Mouse (Mus musculus) embryonic facial prominence, embryonic 12.5 days (tissue): Measurements from ENCODE around the gene Syt7. TPM values are rescaled to one million over a fixed set of nuclear protein-coding genes. Genes with fewer than 3 reads are reported as not detected.

Experiments used
- ATAC-seq: fragments of 200-750 bp; cut with Nextera tagmentation; 2 replicates; pipeline ENCODE4 v1.8.0; 2017; ENCODE audit not compliant: insufficient number of reproducible peaks, insufficient read depth, low FRiP score, low TSS enrichment
- H3K27ac ChIP-seq: fragments of 300-500 bp; sonication (generic); 2 replicates; pipeline ENCODE4 v1.5.1; 2016; ENCODE audit warnings: mild to moderate bottlenecking
- H3K27me3 ChIP-seq: fragments of 300-500 bp; sonication (generic); 2 replicates; pipeline ENCODE4 v1.6.1; 2016; ENCODE audit warnings: mild to moderate bottlenecking, moderate library complexity
- H3K36me3 ChIP-seq: fragments of 300-500 bp; sonication (generic); 2 replicates; pipeline ENCODE4 v1.6.1; 2016; ENCODE audit warnings: mild to moderate bottlenecking
- H3K4me1 ChIP-seq: fragments of 300-500 bp; sonication (generic); 2 replicates; pipeline ENCODE4 v1.6.1; 2016
- H3K4me2 ChIP-seq: fragments of 300-500 bp; sonication (generic); replicated peaks from 2 replicates; pipeline ENCODE4 v1.6.1; 2016; ENCODE audit warnings: mild to moderate bottlenecking, moderate library complexity
- H3K4me3 ChIP-seq: fragments of 300-500 bp; sonication (generic); 2 replicates; pipeline ENCODE4 v1.5.1; 2016; ENCODE audit warnings: mild to moderate bottlenecking
- H3K9ac ChIP-seq: fragments of 300-500 bp; sonication (generic); 2 replicates; pipeline ENCODE4 v1.6.1; 2016; ENCODE audit warnings: mild to moderate bottlenecking, moderate library complexity
- H3K9me3 ChIP-seq: fragments of 300-500 bp; sonication (generic); 2 replicates; pipeline ENCODE4 v1.6.1; 2016; ENCODE audit warnings: mild to moderate bottlenecking, moderate library complexity
- WGBS: fragments of 180-500 bp; shearing (Covaris S2); methylation state at CpG from one replicate; pipeline ENCODE4 v1.1.7; 2016; 5-methylcytosine and 5-hydroxymethylcytosine counted together
- polyA plus RNA-seq: library from polyadenylated mRNA; unstranded; fragments of >200 nt; fragmentation: Nextera tagmentation; extraction: Ambion mirVana; gene quantifications from 2 replicates; pipeline ENCODE4 v1.2.1, GENCODE M21; 2016

The Syt7 gene
- polyA plus RNA-seq, 1 experiment from 2014 or later, result 2.1 TPM

DNA sequence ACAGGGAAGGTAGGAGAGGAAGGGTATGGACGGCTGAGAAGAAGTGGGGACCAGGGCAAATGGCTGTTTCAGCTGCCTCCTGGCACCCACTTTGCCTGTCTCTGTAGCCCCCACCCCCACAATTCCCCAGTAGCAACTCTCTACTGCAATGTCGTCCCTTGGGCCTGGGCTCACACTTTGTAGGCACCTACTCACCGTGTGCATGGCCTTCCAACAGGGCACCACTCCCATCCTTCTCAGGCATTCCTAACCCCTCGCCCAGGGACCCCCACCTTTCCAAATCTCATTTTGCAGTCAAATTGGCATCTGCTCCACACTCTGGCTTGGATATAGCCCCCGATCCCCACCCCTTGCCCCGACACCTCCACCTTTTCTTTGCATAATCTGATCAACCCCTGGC, 60.3 kb downstream of the Syt7 start:
- no peak overlapping the region for H3K4me3 ChIP-seq
- no peak overlapping the region for H3K27ac ChIP-seq
- H3K27me3 ChIP-seq, result peaks cover 12% of the 10 kb centered on the region
- no peak overlapping the region for H3K4me2 ChIP-seq
- no peaks in the 10 kb centered on the region for H3K9me3 ChIP-seq
- no peak overlapping the region for H3K9ac ChIP-seq
- ATAC-seq, result no peak
- no peaks in the 10 kb centered on the region for H3K4me1 ChIP-seq
- WGBS, result 58% methylated on average over 6 of the region's 6 CpGs
- no peaks in the 10 kb centered on the region for H3K36me3 ChIP-seq

DNA sequence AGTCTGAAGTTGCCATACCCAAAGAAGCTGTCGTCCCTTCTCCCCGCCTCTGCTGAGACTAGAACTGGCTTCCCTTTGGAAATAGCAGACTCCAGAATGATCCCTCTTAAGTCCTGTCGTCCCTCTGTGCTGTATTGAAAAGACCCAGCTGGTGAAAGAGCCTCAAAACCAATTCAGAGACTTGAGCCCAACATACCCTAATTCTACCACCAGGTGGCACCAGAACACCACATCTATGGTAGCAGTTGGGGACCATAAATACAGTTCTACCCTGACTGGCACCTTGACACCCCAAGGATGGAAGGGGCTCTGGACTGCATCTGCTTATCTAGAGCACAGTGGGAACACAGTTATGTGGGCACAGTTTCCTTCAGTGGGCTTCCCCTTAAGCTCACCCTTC, 60.8 kb downstream of the Syt7 start:
- Histone ChIP-seq H3K4me2 (no peak overlapping the region), H3K9me3 (no peaks in the 10 kb centered on the region), H3K9ac (no peak overlapping the region), H3K27ac (no peak overlapping the region), H3K27me3 (peaks cover 16% of the 10 kb centered on the region), H3K4me3 (no peak overlapping the region), H3K4me1 (no peaks in the 10 kb centered on the region), H3K36me3 (no peaks in the 10 kb centered on the region)
- 7% methylated on average over 3 of the region's 3 CpGs for WGBS
- ATAC-seq, result 0 out of 2 replicates have a peak, but pooled peaks have one; percentile 9

DNA sequence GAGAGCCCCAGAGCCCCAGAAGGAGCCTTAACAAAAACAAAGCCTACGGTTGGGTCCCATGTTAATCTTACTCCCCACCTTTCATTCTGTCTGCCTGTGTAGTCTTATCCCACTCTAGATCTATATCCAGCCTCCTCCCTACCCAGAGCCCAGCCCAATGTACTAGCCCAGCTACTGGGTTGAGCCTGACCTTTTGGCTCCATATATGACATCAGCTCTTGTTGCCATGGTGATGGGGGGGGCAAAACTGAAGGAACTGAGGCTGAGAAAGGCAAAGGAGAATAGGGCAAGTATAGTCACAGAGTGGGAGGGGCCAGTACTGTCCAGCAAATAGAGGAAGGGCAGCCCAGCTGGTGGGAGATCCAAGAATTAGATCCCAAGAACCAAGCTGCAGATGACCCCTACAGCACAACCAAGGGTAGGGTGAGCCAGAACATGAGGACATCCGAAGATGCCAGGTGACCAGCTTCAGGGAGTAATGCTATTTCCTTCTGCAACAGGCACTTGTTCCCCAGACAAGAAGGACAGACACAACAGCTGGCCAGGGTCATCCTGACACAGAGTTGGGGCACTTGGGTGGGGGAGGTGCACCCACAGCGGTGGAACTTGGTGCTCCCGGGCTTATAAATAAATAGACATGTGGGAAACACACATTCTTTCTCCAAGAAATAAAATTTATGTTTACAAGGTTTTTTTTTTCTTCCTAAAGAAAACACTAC, 66.0 kb downstream of the Syt7 start:
- ATAC-seq, result no peak
- H3K27me3 ChIP-seq, result peaks cover 66% of the 10 kb centered on the region
- H3K4me1 ChIP-seq, result 0 out of 2 replicates have a peak, but pooled peaks cover 8% of the 10 kb centered on the region
- 65% methylated on average over 4 of the region's 4 CpGs for WGBS
- H3K27ac ChIP-seq, result no peak overlapping the region
- no peaks in the 10 kb centered on the region for H3K9me3 ChIP-seq
- no peaks in the 10 kb centered on the region for H3K36me3 ChIP-seq
- H3K9ac ChIP-seq, result no peak overlapping the region
- H3K4me2 ChIP-seq, result no peak overlapping the region
- no peak overlapping the region for H3K4me3 ChIP-seq

DNA sequence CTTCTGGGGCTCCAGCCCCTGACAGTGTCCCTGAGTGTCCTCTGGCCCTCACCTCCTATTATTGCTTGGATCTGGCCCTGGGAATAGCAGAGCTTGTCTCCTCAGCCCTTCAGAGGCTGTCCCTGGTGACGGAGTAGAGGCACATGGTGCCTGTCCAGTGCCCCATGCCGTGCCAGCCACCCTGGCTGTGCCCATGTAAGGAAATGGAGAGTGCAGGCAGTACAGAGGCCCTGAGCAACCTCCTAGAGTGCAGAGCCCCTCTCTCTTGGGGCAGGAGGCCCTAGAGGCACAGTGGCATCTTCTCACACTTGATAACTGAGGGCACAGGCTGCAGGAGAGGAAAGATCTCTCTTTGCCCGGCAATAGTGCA, 66.5 kb downstream of the Syt7 start:
- WGBS, result 79% methylated on average over 3 of the region's 3 CpGs
- Histone ChIP-seq H3K4me1 (0 out of 2 replicates have a peak, but pooled peaks cover 8% of the 10 kb centered on the region), H3K27ac (no peak overlapping the region)

DNA sequence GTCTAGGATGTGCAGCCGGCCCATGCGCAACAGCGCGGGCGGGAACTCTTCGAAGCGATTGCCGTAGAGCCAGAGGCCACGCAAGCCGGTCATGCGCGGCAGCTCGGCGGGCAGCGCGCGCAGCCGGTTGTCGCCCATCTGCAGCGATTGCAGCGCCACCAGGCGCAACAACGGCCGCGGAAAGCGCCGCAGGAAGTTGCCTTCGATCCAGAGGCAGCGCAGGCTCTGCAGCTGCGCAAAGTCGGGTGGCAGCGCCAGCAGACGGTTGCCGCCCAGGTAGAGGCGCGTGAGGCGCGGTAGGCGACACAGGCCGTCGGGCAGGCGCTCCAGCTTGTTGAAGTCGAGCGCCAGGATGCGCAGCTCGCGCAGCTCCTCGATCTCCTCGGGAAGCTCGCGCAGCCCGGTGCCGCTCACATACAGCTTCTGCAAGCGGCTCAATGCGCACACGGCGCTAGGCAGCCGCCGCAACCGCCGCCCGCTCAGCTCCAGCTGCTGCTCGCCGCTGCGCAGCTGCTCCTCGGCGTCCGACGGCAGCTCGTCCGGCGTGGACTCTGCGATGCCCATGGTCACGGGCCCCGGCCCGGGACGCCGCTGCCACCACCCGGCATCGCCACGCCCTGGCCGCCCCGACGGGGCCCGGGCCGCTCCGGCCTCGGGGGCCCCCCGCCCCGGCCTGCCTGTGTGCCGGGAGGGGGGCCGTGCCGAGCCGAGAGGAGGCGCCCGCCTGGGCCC, 68.0 kb downstream of the Syt7 start, which contains the start of gene Lrrc10b:
Gene Lrrc10b, minus strand, starts transcription at position 722 of the 732 bp plus-strand sequence.
- no peaks in the 10 kb centered on the region for H3K36me3 ChIP-seq
- H3K27ac ChIP-seq, result peak within 1 kb of the TSS; percentile 4; the same call in 1 of the 2 replicates
- peak within 1 kb of the TSS; percentile 48 for H3K4me3 ChIP-seq
- peak within 1 kb of the TSS; percentile 91 for H3K4me2 ChIP-seq
- H3K4me1 ChIP-seq, result 0 out of 2 replicates have a peak, but pooled peaks cover 8% of the 10 kb centered on the region
- H3K9me3 ChIP-seq, result no peaks in the 10 kb centered on the region
- ATAC-seq, result peak; percentile 28; the same call in 1 of the 2 replicates
- WGBS, result under 1% methylated on average over 91 of the region's 96 CpGs
- peaks cover 85% of the 10 kb centered on the region for H3K27me3 ChIP-seq
- H3K9ac ChIP-seq, result peak within 1 kb of the TSS; percentile 38

More for the DNA sequence above, 66.5 kb downstream of the Syt7 start:
- no peaks in the 10 kb centered on the region for H3K36me3 ChIP-seq
- H3K9ac ChIP-seq, result no peak overlapping the region
- no peak overlapping the region for H3K4me3 ChIP-seq
- H3K4me2 ChIP-seq, result no peak overlapping the region
- H3K27me3 ChIP-seq, result peaks cover 71% of the 10 kb centered on the region
- no peak for ATAC-seq
- no peaks in the 10 kb centered on the region for H3K9me3 ChIP-seq

DNA sequence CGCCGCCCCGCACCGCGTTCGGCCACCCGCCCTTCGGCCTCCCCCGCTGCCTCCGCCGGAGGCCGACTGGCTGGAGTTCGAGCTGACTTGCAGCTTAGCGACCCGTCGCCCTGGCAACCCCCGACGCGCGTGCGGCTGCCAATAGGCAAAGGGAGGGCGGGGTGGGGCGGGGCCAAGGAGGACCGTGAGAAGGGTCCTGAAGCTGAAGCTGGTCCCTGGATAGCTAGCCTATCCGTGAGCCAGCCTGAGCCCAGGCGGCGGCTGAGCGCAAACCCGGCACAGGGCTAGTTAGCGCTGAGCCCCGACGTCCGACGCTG, 68.6 kb downstream of the Syt7 start:
- Histone ChIP-seq H3K36me3 (no peaks in the 10 kb centered on the region), H3K27me3 (peaks cover 87% of the 10 kb centered on the region), H3K27ac (peak overlapping the region; percentile 4; the same call in 1 of the 2 replicates), H3K9me3 (no peaks in the 10 kb centered on the region), H3K4me1 (0 out of 2 replicates have a peak, but pooled peaks cover 8% of the 10 kb centered on the region), H3K4me2 (peak overlapping the region; percentile 91), H3K4me3 (peak overlapping the region; percentile 48), H3K9ac (peak overlapping the region; percentile 38; the same call in 1 of the 2 replicates)
- WGBS, result under 1% methylated on average over 32 of the region's 34 CpGs
- peak; percentile 93 for ATAC-seq

DNA sequence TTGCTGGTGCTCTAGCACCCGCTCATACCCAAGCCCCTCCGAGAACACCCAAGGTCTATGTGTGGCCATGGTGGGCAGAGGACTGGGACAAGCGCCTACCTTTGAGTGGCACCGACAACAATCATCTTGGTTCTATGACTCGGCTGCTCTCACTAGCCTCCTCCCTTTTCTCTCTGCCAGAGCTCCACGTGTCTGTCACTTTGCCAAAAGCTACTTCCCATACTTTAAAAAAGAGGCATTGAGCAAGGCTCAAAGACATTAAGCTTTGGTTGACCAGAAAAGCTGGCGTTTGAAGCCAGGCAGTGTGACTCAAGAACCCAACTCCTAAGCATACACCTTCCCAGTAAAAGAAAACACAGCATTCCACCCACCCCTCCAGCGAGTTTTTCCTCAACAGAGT, 69.2 kb downstream of the Syt7 start:
- Histone ChIP-seq H3K27ac (no peak overlapping the region), H3K9me3 (no peaks in the 10 kb centered on the region), H3K36me3 (no peaks in the 10 kb centered on the region), H3K27me3 (peaks cover 87% of the 10 kb centered on the region), H3K9ac (no peak overlapping the region), H3K4me2 (peak overlapping the region; percentile 91; the same call in 1 of the 2 replicates), H3K4me3 (peak overlapping the region; percentile 48; the same call in 1 of the 2 replicates), H3K4me1 (0 out of 2 replicates have a peak, but pooled peaks cover 8% of the 10 kb centered on the region)
- WGBS, result 32% methylated on average over 8 of the region's 8 CpGs
- ATAC-seq, result no peak; the same call in 1 of the 2 replicates

DNA sequence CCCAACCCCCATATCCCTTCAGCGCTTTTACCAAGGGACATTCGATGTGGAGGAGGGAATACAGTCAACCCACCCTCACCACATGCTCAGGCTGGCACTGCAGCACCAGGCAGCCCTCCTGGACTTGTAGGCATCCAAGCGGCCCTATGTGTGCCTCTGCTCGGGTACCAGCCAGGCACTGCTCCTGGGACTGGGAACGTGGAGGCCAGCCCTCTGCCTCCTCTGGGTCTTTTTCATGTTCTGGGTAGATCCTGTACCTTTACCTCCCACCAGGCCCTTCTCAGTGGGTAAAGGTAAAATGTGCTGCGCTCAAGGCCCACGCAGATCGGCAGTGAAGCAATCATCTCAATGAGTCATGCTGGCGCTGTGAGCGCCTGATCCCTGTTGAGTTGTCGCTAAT, 71.0 kb downstream of the Syt7 start:
- ATAC-seq, result no peak
- 35% methylated on average over 11 of the region's 11 CpGs for WGBS
- 0 out of 2 replicates have a peak, but pooled peaks cover 8% of the 10 kb centered on the region for H3K4me1 ChIP-seq
- peaks cover 72% of the 10 kb centered on the region for H3K27me3 ChIP-seq
- no peak overlapping the region for H3K9ac ChIP-seq
- H3K9me3 ChIP-seq, result no peaks in the 10 kb centered on the region
- H3K36me3 ChIP-seq, result no peaks in the 10 kb centered on the region
- no peak overlapping the region for H3K4me3 ChIP-seq
- H3K4me2 ChIP-seq, result no peak overlapping the region
- no peak overlapping the region for H3K27ac ChIP-seq

DNA sequence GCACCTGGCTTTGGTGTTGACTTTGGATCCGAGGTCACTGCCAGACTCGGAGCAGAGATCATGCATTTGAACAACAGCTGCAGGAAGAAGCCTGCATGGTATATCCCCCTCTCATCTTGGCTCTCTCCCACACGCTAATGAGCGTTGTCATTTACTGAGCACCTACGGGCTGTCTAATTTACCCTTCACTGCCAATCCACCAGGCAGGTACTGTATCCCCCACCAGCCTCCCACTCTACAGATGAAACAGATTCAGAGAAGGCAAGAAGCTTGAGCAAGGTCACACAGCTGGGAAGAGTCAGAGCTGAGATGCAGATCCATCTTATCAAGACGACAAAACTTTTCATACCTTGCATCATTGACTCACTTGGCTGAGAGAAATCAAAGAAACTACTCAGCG, 72.7 kb downstream of the Syt7 start:
- no peak for ATAC-seq
- Histone ChIP-seq H3K27ac (no peak overlapping the region), H3K36me3 (no peaks in the 10 kb centered on the region), H3K9me3 (no peaks in the 10 kb centered on the region), H3K27me3 (peaks cover 55% of the 10 kb centered on the region), H3K9ac (no peak overlapping the region), H3K4me1 (0 out of 2 replicates have a peak, but pooled peaks cover 8% of the 10 kb centered on the region), H3K4me2 (no peak overlapping the region), H3K4me3 (no peak overlapping the region)
- 44% methylated on average over 7 of the region's 7 CpGs for WGBS

DNA sequence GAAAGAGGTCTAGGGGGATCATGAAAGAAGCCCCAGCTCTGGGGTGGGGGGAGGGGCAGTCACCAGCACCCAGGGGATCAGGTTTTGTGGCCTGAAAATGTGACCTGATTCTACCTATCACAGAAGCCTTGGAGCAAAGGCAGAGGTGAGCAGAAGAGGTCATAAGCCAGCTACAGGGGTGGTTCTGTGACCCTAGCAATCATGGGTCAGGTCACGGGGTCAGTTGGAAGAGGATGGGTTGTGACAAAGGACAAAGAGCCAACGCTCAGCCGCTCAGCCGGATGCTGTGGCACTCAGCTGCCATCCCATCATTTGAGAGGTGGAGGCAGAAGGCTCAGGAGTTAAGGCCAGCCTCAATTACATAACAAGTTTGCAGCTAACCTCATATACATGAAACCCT, 75.5 kb downstream of the Syt7 start:
- H3K9ac ChIP-seq, result no peak overlapping the region
- no peak overlapping the region for H3K4me2 ChIP-seq
- no peaks in the 10 kb centered on the region for H3K9me3 ChIP-seq
- no peak for ATAC-seq
- H3K4me1 ChIP-seq, result no peaks in the 10 kb centered on the region
- H3K27ac ChIP-seq, result no peak overlapping the region
- WGBS, result 10% methylated on average over 4 of the region's 4 CpGs
- H3K4me3 ChIP-seq, result no peak overlapping the region
- peaks cover 28% of the 10 kb centered on the region for H3K27me3 ChIP-seq
- no peaks in the 10 kb centered on the region for H3K36me3 ChIP-seq

DNA sequence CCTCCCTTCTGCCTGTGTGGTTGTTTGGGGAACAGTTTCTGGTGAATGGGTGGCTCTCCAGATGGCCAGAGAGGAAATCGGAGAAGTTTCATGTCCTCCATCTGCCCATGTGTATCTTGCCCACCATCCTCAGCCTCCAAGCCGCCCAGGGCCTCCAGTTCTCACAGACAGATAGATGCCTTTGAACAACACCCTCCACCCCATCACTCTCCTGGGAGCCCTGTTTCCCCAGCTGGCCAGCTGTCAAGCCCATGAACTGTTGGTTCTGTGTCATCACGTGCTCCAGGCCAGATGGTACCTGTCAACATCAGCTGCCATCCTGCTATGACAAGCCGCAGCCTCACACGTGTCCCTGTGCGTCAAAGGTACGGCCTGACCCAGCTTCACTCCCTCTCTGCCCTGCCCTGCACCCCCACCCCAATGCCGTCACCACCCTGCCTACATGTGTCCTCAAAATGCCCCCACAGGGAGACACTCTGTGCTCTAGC, 80.3 kb downstream of the Syt7 start:
- Histone ChIP-seq H3K4me3 (no peak overlapping the region), H3K4me2 (no peak overlapping the region), H3K27ac (no peak overlapping the region), H3K36me3 (no peaks in the 10 kb centered on the region), H3K27me3 (no peaks in the 10 kb centered on the region), H3K9me3 (no peaks in the 10 kb centered on the region), H3K9ac (no peak overlapping the region), H3K4me1 (no peaks in the 10 kb centered on the region)
- no peak for ATAC-seq
- 54% methylated on average over 8 of the region's 8 CpGs for WGBS

DNA sequence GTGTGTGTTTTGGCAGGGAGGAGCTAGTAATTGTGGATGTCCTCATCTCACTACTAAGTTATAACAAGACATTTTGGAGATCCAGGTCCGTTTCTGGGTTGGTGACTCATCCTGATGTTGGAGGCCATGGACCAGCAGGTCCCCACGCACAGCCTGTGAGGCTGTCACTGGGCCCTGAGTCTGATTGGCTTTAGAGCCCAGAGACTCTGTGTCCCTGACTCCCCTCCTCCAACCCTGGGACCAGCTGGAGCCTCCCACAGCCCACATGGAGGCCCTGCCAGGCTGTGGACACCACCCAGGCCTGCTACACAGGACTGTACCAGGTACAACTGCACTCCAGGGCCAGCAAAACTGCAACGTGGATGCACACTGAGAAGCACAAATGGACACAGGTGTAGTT, 84.1 kb downstream of the Syt7 start:
- Histone ChIP-seq H3K9me3 (no peaks in the 10 kb centered on the region), H3K36me3 (no peaks in the 10 kb centered on the region), H3K27ac (no peak overlapping the region), H3K27me3 (no peaks in the 10 kb centered on the region), H3K4me2 (no peak overlapping the region), H3K4me1 (no peaks in the 10 kb centered on the region), H3K9ac (no peak overlapping the region), H3K4me3 (no peak overlapping the region)
- WGBS, result 59% methylated on average over 3 of the region's 3 CpGs
- no peak for ATAC-seq
